Mouse (Mus musculus) heart, adult 2 months (tissue): ENCODE data around the gene Taf8. TPM values are rescaled to one million over a fixed set of nuclear protein-coding genes. Genes with fewer than 3 reads are reported as not detected.

ENCODE experiments used
- DNase-seq, 2 experiments: peaks; one replicate each; pipeline ENCODE4 v3.0.0; 2021
- H3K27ac ChIP-seq: fragments of 200-600 bp; 2 replicates; pipeline ENCODE4 v1.8.1; 2022
- H3K27me3 ChIP-seq: fragments of 200-500 bp; 2 replicates; pipeline ENCODE4 v1.6.1; 2012; ENCODE audit warnings: mild to moderate bottlenecking, low read length, inconsistent platforms, mixed read lengths; ENCODE audit not compliant: control insufficient read depth, insufficient read depth
- H3K36me3 ChIP-seq: fragments of 200-500 bp; 2 replicates; pipeline ENCODE4 v1.6.1; 2012; ENCODE audit warnings: low read length, inconsistent platforms; ENCODE audit not compliant: control insufficient read depth, insufficient read depth
- H3K4me1 ChIP-seq: fragments of 200-500 bp; 2 replicates; pipeline ENCODE4 v1.6.1; 2011; ENCODE audit warnings: low read length; ENCODE audit not compliant: control insufficient read depth, insufficient read depth
- H3K4me3 ChIP-seq: fragments of 200-600 bp; 2 replicates; pipeline ENCODE4 v1.8.1; 2022
- H3K79me2 ChIP-seq: fragments of 200-500 bp; replicated peaks from 2 replicates; pipeline ENCODE4 v1.6.1; 2012; ENCODE audit warnings: mild to moderate bottlenecking, inconsistent platforms, low read length, moderate library complexity, mixed read lengths; ENCODE audit not compliant: control insufficient read depth, insufficient read depth
- H3K9ac ChIP-seq: fragments of 200-500 bp; 2 replicates; pipeline ENCODE4 v1.6.1; 2012; ENCODE audit warnings: low read depth, mild to moderate bottlenecking, control low read depth, inconsistent platforms, low read length, mixed read lengths
- CTCF ChIP-seq: fragments of 200-600 bp; IDR thresholded peaks from 2 replicates; pipeline ENCODE4 v1.8.1; 2022; ENCODE audit warnings: antibody characterized with exemption, mild to moderate bottlenecking, moderate library complexity
- EP300 ChIP-seq: fragments of 200-500 bp; IDR thresholded peaks from 2 replicates; pipeline ENCODE4 v1.6.1; 2011; ENCODE audit warnings: low read depth, low read length, control low read depth; ENCODE audit not compliant: insufficient read depth
- POLR2A ChIP-seq: fragments of 200-500 bp; IDR thresholded peaks from 2 replicates; pipeline ENCODE4 v1.6.1; 2011; ENCODE audit warnings: mild to moderate bottlenecking, low read depth, low read length, control low read depth; ENCODE audit not compliant: insufficient read depth
- WGBS: fragments of 180-500 bp; shearing (Covaris S2); methylation state at CpG from one replicate; pipeline ENCODE4 v1.1.7; 2018; 5-methylcytosine and 5-hydroxymethylcytosine counted together
- intact Hi-C: fragments of 180-260 bp; cut with DNase I; formaldehyde crosslinking; loops from one replicate; pipeline ENCODE4 v1.15.1; 2025
- polyA plus RNA-seq: library from polyadenylated mRNA; depleted of rRNA; stranded (reverse); fragments of >200 nt; gene quantifications from 2 replicates; pipeline ENCODE4 v1.2.3, GENCODE M21; 2012
- total RNA-seq, 2 experiments: library from RNA; stranded (reverse); gene quantifications; 2 replicates each; pipeline ENCODE4 v1.2.3; 2021

Gene Taf8
- total and polyA plus RNA-seq, 3 experiments = 10.8 to 14.2 (median 12.5) TPM

DNA sequence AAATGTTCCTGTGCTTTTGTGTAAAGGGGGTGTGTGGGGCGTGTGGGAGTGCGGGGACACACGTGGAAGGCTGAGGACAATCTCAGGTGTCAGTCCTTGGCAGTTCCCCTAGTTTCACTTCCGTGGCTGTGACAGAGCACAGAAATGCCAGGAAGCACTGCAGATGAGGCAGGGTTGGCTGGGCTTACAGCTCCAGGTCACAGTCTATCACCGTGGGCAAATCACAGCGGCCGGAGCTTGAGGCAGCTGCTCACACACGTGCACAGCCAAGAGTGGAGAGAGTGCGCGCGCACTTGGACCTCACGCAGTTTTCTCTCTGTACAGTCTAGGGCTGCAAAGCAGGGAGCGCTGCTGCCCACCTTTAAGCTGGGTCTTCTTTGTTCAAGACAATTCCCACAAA, 43.8 kb downstream of the Taf8 start:
- 57% methylated on average over 13 of the region's 13 CpGs for WGBS
- Histone ChIP-seq H3K4me3 (no peak overlapping the region), H3K4me1 (peaks cover 2% of the 10 kb centered on the region), H3K27me3 (no peaks in the 10 kb centered on the region), H3K79me2 (no peaks in the 10 kb centered on the region), H3K9ac (no peak overlapping the region), H3K36me3 (no peaks in the 10 kb centered on the region), H3K27ac (no peak overlapping the region)
- intact Hi-C loops = no loop called here
- no peak for DNase-seq
- no peak for TF ChIP-seq POLR2A
- TF ChIP-seq EP300 = no peak
- no peak for TF ChIP-seq CTCF

DNA sequence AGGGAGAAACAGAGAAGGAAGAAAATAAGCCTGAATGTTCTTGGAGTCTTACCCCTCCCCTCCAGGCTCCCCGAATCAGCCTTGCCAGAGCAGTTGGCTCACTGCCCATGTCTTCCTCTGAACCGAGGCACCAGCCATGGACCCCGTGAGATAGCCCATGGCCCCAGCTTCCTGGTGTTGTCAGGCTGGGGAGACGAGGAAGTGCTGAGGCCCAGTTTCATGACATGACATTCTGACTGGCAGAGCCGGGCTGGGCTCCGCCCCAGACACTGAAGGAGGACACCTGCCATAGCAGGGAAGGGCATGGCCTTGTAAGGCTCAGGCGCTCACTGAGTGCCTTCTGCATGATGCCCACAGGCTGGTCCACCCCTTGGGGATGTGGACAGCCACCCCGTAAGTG, 47.4 kb downstream of the Taf8 start:
- 41% methylated on average over 8 of the region's 8 CpGs for WGBS
- H3K79me2 ChIP-seq = no peaks in the 10 kb centered on the region
- H3K27ac ChIP-seq = no peak overlapping the region
- no peaks in the 10 kb centered on the region for H3K27me3 ChIP-seq
- intact Hi-C loops = no loop called here
- TF ChIP-seq POLR2A (no peak), EP300 (no peak), CTCF (no peak)
- H3K9ac ChIP-seq = no peak overlapping the region
- no peak overlapping the region for H3K4me3 ChIP-seq
- no peaks in the 10 kb centered on the region for H3K36me3 ChIP-seq
- peaks cover 2% of the 10 kb centered on the region for H3K4me1 ChIP-seq
- DNase-seq = no peak

GRCm38 (mm10) chr17:47452886-47453285, 49.2 kb downstream of the Taf8 start:
- Histone ChIP-seq H3K4me1 (no peaks in the 10 kb centered on the region), H3K4me3 (no peak overlapping the region), H3K27ac (no peak overlapping the region), H3K27me3 (no peaks in the 10 kb centered on the region), H3K79me2 (no peaks in the 10 kb centered on the region), H3K9ac (no peak overlapping the region), H3K36me3 (no peaks in the 10 kb centered on the region)
- intact Hi-C loops = no loop called here
- TF ChIP-seq CTCF = no peak
- DNase-seq = no peak
- 70% methylated on average over 7 of the region's 7 CpGs for WGBS

DNA sequence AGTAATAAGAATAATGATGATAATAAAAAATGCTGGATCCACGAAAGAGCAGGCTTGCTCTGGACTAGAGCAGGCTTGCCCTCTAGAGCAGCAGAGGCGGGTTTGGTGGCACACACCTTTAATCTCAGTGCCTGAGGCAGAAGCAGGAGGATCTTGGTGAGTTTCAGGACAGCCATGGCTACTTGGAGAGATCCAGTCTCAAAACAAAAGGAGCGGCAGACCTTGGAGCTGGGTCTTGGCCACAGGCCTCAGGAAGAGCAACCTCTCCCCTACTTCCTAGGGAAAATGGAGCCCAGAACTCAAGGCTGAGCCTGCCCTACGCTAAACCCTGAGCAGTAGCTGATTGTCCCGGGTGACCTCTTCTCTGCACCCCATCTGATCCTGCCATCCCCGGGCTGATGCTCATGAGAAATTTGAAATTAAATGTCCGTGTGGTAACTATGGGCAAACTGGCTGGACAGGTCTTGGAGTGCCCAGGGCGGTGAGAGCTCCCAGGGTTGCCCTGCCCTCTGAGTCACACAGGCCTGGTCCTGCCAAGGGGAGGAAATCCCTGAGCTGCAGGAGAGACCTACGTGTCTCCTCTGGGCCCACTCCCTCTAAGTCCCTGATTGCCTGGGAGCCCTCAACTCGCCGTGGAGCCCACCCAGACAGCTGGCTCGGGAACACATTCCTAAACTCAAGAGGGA, 51.1 kb downstream of the Taf8 start:
- H3K79me2 ChIP-seq = no peaks in the 10 kb centered on the region
- no peak overlapping the region for H3K27ac ChIP-seq
- H3K36me3 ChIP-seq = no peaks in the 10 kb centered on the region
- no peak for TF ChIP-seq CTCF
- TF ChIP-seq EP300 = no peak
- no peak for TF ChIP-seq POLR2A
- no peak overlapping the region for H3K4me3 ChIP-seq
- H3K9ac ChIP-seq = no peak overlapping the region
- no peaks in the 10 kb centered on the region for H3K27me3 ChIP-seq
- WGBS = 60% methylated on average over 12 of the region's 12 CpGs
- intact Hi-C loops = no loop called here
- no peak for DNase-seq
- no peaks in the 10 kb centered on the region for H3K4me1 ChIP-seq

- no peaks in the 10 kb centered on the region for H3K4me1 ChIP-seq
- H3K36me3 ChIP-seq = no peaks in the 10 kb centered on the region
- H3K27me3 ChIP-seq = no peaks in the 10 kb centered on the region
- 75% methylated on average over 7 of the region's 7 CpGs for WGBS
- H3K79me2 ChIP-seq = no peaks in the 10 kb centered on the region
- H3K9ac ChIP-seq = no peak overlapping the region
- intact Hi-C loops = no loop called here
- H3K27ac ChIP-seq = no peak overlapping the region
- TF ChIP-seq EP300 (no peak), CTCF (no peak), POLR2A (no peak)
- H3K4me3 ChIP-seq = no peak overlapping the region
- no peak for DNase-seq
Measured at GRCm38 (mm10) chr17:47450239-47450638, 51.9 kb downstream of the Taf8 start.

DNA sequence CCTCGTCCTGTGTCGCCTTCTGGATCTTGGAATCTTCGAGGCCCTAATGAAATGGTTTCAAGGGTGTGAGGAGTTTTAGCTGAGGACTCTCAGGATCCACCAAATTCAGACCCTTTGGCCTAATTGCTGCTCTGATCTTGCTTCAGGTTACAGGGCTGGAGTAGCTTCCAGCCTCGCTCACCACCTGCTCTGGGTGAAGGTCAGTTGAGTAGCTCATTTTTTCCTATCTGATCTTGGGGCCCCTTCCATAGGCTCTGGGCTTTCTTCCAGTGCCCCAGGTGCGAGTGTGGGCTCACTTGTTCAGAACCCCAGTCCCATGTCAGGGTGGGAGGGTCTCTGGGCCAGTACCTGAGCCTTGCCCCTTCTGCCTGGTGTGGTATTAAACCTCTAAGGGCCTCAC, 52.7 kb downstream of the Taf8 start:
- H3K27ac ChIP-seq = no peak overlapping the region
- no peak for DNase-seq
- no peak overlapping the region for H3K9ac ChIP-seq
- intact Hi-C loops = no loop called here
- TF ChIP-seq CTCF (no peak), POLR2A (no peak), EP300 (no peak)
- 89% methylated on average over 5 of the region's 5 CpGs for WGBS
- H3K36me3 ChIP-seq = no peaks in the 10 kb centered on the region
- no peaks in the 10 kb centered on the region for H3K27me3 ChIP-seq
- no peaks in the 10 kb centered on the region for H3K4me1 ChIP-seq
- no peak overlapping the region for H3K4me3 ChIP-seq
- no peaks in the 10 kb centered on the region for H3K79me2 ChIP-seq
